Mouse (Mus musculus): ENCODE measurements around the gene Ankrd2. TPM values are rescaled to one million over a fixed set of nuclear protein-coding genes. Genes with fewer than 3 reads are reported as not detected.

Gene Ankrd2
- polyA plus RNA-seq, 1 experiment: 0.33 TPM

GRCm38 (mm10) chr19:41998770-41999548 lies 36.8 kb upstream of the Ankrd2 start:
- Histone ChIP-seq H3K27ac (ENCODE audit: insufficient read depth, low read length) (no peak overlapping the region), H3K4me1 (ENCODE audit: control insufficient read depth, insufficient read depth, low read length) (no peaks in the 10 kb centered on the region; the same call in 1 of the 2 replicates), H3K4me3 (ENCODE audit: insufficient read depth, low read length) (no peak overlapping the region)
- TF ChIP-seq CTCF (IDR thresholded peaks at IDR 0.05; ENCODE audit: extremely low read depth, insufficient read depth, low read length) (no peak), POLR2A (IDR thresholded peaks at IDR 0.05; ENCODE audit: extremely low read depth, insufficient read depth, low read length) (no peak)

DNA sequence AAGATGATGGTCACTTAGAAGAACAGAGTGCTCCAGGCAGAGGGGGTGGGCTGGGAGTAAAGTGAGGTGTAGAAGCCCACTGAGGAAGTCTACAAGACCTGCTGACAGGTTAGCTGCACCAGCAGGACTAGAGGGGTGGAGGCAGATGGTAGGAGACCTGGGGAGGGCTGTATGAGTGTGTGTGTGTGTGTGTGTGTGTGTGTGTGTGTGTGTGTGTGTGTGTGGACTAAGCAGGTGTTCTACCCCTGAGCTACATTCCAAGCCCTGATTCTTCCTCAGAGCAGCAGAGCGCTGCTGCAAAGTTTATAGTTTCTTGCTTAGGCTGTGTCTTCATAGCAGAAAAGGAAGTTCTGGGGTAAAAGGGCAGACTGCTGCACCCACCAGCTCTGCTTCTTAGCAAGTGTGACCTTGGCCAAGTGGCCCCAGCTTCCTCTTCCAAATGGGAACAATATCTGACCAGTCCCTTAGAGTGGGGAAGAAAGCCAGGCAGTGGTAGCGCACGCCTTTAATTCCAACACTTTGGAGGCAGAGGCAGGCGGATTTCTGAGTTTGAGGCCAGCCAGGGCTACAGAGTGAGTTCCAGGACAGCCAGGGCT lies 36.0 kb upstream of the Ankrd2 start:
- no peaks in the 10 kb centered on the region; the same call in 1 of the 2 replicates for H3K4me1 ChIP-seq (ENCODE audit: control insufficient read depth, insufficient read depth, low read length)
- TF ChIP-seq POLR2A (IDR thresholded peaks at IDR 0.05; ENCODE audit: extremely low read depth, insufficient read depth, low read length) (no peak), CTCF (IDR thresholded peaks at IDR 0.05; ENCODE audit: extremely low read depth, insufficient read depth, low read length) (no peak)
- no peak overlapping the region for H3K27ac ChIP-seq (ENCODE audit: insufficient read depth, low read length)
- H3K4me3 ChIP-seq (ENCODE audit: insufficient read depth, low read length): no peak overlapping the region

DNA sequence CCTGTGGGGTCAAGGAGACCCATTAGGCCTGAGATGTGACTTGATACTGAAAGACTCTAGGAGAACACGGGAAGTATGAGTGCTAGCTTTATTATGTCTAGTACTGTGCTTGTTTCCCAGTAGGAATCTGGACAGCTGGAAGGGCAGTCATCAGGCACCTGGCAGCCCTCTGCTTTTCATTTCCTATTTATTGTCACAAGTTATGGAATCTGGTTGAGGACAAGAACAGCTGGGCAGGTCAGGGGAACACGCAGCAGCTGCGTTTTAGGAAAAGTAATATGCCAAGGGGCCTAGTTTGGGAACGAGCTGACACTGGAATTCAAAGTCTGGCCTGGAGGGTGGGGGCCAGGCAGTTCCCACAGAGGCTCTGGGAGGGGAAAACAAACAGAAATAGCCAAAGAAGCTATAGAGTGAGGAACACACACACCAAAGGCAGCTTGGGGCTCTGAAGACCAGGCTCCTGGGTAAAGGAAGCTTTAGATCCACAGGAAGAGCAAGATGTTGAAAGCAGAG lies 35.3 kb upstream of the Ankrd2 start:
- H3K4me3 ChIP-seq (ENCODE audit: insufficient read depth, low read length): no peak overlapping the region
- no peak overlapping the region for H3K27ac ChIP-seq (ENCODE audit: insufficient read depth, low read length)
- no peaks in the 10 kb centered on the region; the same call in 1 of the 2 replicates for H3K4me1 ChIP-seq (ENCODE audit: control insufficient read depth, insufficient read depth, low read length)
- TF ChIP-seq CTCF (IDR thresholded peaks at IDR 0.05; ENCODE audit: extremely low read depth, insufficient read depth, low read length): no peak
- no peak for TF ChIP-seq POLR2A (IDR thresholded peaks at IDR 0.05; ENCODE audit: extremely low read depth, insufficient read depth, low read length)

GRCm38 (mm10) chr19:42001253-42001980 lies 34.4 kb upstream of the Ankrd2 start:
- Histone ChIP-seq H3K4me1 (ENCODE audit: control insufficient read depth, insufficient read depth, low read length) (no peaks in the 10 kb centered on the region; the same call in 1 of the 2 replicates), H3K27ac (ENCODE audit: insufficient read depth, low read length) (no peak overlapping the region), H3K4me3 (ENCODE audit: insufficient read depth, low read length) (no peak overlapping the region)
- TF ChIP-seq CTCF (IDR thresholded peaks at IDR 0.05; ENCODE audit: extremely low read depth, insufficient read depth, low read length) (no peak), POLR2A (IDR thresholded peaks at IDR 0.05; ENCODE audit: extremely low read depth, insufficient read depth, low read length) (no peak)

GRCm38 (mm10) chr19:42004258-42004657 lies 31.5 kb upstream of the Ankrd2 start:
- no peak overlapping the region for H3K27ac ChIP-seq (ENCODE audit: insufficient read depth, low read length)
- no peaks in the 10 kb centered on the region; the same call in 1 of the 2 replicates for H3K4me1 ChIP-seq (ENCODE audit: control insufficient read depth, insufficient read depth, low read length)
- TF ChIP-seq CTCF (IDR thresholded peaks at IDR 0.05; ENCODE audit: extremely low read depth, insufficient read depth, low read length): no peak
- no peak for TF ChIP-seq POLR2A (IDR thresholded peaks at IDR 0.05; ENCODE audit: extremely low read depth, insufficient read depth, low read length)
- H3K4me3 ChIP-seq (ENCODE audit: insufficient read depth, low read length): no peak overlapping the region

- TF ChIP-seq POLR2A (IDR thresholded peaks at IDR 0.05; ENCODE audit: extremely low read depth, insufficient read depth, low read length): no peak
- no peak for TF ChIP-seq CTCF (IDR thresholded peaks at IDR 0.05; ENCODE audit: extremely low read depth, insufficient read depth, low read length)
- H3K27ac ChIP-seq (ENCODE audit: insufficient read depth, low read length): no peak overlapping the region; the same call in 1 of the 2 replicates
- H3K4me1 ChIP-seq (ENCODE audit: control insufficient read depth, insufficient read depth, low read length): no peaks in the 10 kb centered on the region
- H3K4me3 ChIP-seq (ENCODE audit: insufficient read depth, low read length): no peak overlapping the region
Measured at GRCm38 (mm10) chr19:42005616-42006015, 30.2 kb upstream of the Ankrd2 start.

- TF ChIP-seq CTCF (IDR thresholded peaks at IDR 0.05; ENCODE audit: extremely low read depth, insufficient read depth, low read length) (no peak), POLR2A (IDR thresholded peaks at IDR 0.05; ENCODE audit: extremely low read depth, insufficient read depth, low read length) (no peak)
- Histone ChIP-seq H3K4me3 (ENCODE audit: insufficient read depth, low read length) (no peak overlapping the region), H3K4me1 (ENCODE audit: control insufficient read depth, insufficient read depth, low read length) (no peaks in the 10 kb centered on the region), H3K27ac (ENCODE audit: insufficient read depth, low read length) (no peak overlapping the region)
Measured at GRCm38 (mm10) chr19:42006568-42006967, 29.2 kb upstream of the Ankrd2 start.

- Histone ChIP-seq H3K4me1 (ENCODE audit: control insufficient read depth, insufficient read depth, low read length) (no peaks in the 10 kb centered on the region), H3K27ac (ENCODE audit: insufficient read depth, low read length) (no peak overlapping the region), H3K4me3 (ENCODE audit: insufficient read depth, low read length) (no peak overlapping the region)
- TF ChIP-seq POLR2A (IDR thresholded peaks at IDR 0.05; ENCODE audit: extremely low read depth, insufficient read depth, low read length) (no peak), CTCF (IDR thresholded peaks at IDR 0.05; ENCODE audit: extremely low read depth, insufficient read depth, low read length) (no peak)
Measured at GRCm38 (mm10) chr19:42008586-42008985, 27.2 kb upstream of the Ankrd2 start.

DNA sequence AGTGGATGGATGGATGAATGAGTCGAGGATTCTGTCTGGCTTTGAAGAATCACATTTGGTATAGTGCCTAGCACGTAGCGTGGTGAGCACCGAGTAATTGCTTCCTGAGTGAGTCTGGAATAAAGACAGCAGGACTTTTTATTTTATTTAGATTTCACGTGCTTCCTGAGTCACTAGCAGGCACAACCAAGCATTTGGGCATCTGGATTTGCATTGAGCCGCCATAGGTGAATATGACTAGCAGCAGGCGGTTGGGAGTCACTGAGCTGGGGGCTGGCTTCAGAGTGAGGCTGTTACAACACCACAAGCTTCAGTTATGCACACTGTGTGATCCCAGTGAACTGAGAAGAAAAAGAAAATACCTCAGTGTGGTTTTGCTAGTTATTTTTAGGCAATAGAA lies 26.7 kb upstream of the Ankrd2 start:
- no peaks in the 10 kb centered on the region for H3K4me1 ChIP-seq (ENCODE audit: control insufficient read depth, insufficient read depth, low read length)

More for the DNA sequence above, 26.7 kb upstream of the Ankrd2 start:
- no peak overlapping the region for H3K27ac ChIP-seq (ENCODE audit: insufficient read depth, low read length)
- no peak overlapping the region for H3K4me3 ChIP-seq (ENCODE audit: insufficient read depth, low read length)
- TF ChIP-seq POLR2A (IDR thresholded peaks at IDR 0.05; ENCODE audit: extremely low read depth, insufficient read depth, low read length) (no peak), CTCF (IDR thresholded peaks at IDR 0.05; ENCODE audit: extremely low read depth, insufficient read depth, low read length) (no peak)
